Mouse (Mus musculus) neural tube, embryonic 15.5 days (tissue): Measurements from ENCODE around the gene Ugcg. TPM values are rescaled to one million over a fixed set of nuclear protein-coding genes. Genes with fewer than 3 reads are reported as not detected.

Experiments
- ATAC-seq: fragments of 200-750 bp; cut with Nextera tagmentation; 2 replicates; pipeline ENCODE4 v1.8.0; 2017; ENCODE audit warnings: mild to moderate bottlenecking, moderate TSS enrichment, moderate library complexity; ENCODE audit not compliant: low FRiP score
- H3K27ac ChIP-seq: fragments of 300-500 bp; sonication (generic); replicated peaks from 2 replicates; pipeline ENCODE4 v1.5.1; 2015; ENCODE audit warnings: mild to moderate bottlenecking, inconsistent platforms
- H3K27me3 ChIP-seq: fragments of 300-500 bp; sonication (generic); replicated peaks from 2 replicates; pipeline ENCODE4 v1.6.1; 2015; ENCODE audit warnings: inconsistent platforms
- H3K36me3 ChIP-seq: fragments of 300-500 bp; sonication (generic); 2 replicates; pipeline ENCODE4 v1.6.1; 2015; ENCODE audit warnings: inconsistent platforms
- H3K4me1 ChIP-seq: fragments of 300-500 bp; sonication (generic); 2 replicates; pipeline ENCODE4 v1.6.1; 2015; ENCODE audit warnings: inconsistent platforms
- H3K4me2 ChIP-seq: fragments of 300-500 bp; sonication (generic); 2 replicates; pipeline ENCODE4 v1.6.1; 2015; ENCODE audit warnings: inconsistent platforms, mild to moderate bottlenecking, moderate library complexity
- H3K4me3 ChIP-seq: fragments of 300-500 bp; sonication (generic); replicated peaks from 2 replicates; pipeline ENCODE4 v1.5.1; 2015; ENCODE audit warnings: mild to moderate bottlenecking, inconsistent platforms
- H3K9ac ChIP-seq: fragments of 300-500 bp; sonication (generic); replicated peaks from 2 replicates; pipeline ENCODE4 v1.6.1; 2015; ENCODE audit warnings: mild to moderate bottlenecking, inconsistent platforms
- H3K9me3 ChIP-seq: fragments of 300-500 bp; sonication (generic); replicated peaks from 2 replicates; pipeline ENCODE4 v1.6.1; 2016; ENCODE audit warnings: inconsistent platforms
- WGBS: fragments of 180-500 bp; shearing (Covaris S2); methylation state at CpG from one replicate; pipeline ENCODE4 v1.1.7; 2015; ENCODE audit warnings: mixed read lengths; 5-methylcytosine and 5-hydroxymethylcytosine counted together
- polyA plus RNA-seq: library from polyadenylated mRNA; unstranded; fragments of >200 nt; fragmentation: Nextera tagmentation; extraction: Ambion mirVana; gene quantifications from 2 replicates; pipeline ENCODE4 v1.2.1, GENCODE M21; 2015

Gene Ugcg
- polyA plus RNA-seq, 1 experiment from 2014 or later, result 16.7 TPM

DNA sequence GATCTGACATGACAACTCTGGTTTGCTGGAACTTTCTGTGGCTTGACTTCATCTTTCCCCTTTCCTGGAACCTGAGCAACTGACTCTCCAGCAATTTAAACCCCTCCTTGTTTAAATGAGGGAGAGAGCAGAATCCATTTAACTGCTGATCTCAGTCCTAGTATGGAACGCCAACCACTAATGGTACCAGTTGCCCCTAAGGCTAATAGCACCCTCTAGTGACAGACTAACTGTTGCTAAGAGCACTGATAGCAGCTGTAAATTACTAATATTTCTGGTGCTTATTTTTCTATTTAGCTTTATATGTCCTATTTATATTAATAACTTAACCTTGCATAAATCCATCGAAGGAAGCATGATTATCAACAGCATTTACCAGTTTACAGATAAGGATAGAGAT lies 74.4 kb downstream of the Ugcg start:
- Histone ChIP-seq H3K27ac (no peak overlapping the region), H3K9ac (no peak overlapping the region), H3K36me3 (no peaks in the 10 kb centered on the region), H3K4me3 (no peak overlapping the region), H3K4me2 (no peak overlapping the region), H3K4me1 (no peaks in the 10 kb centered on the region), H3K27me3 (no peaks in the 10 kb centered on the region), H3K9me3 (no peaks in the 10 kb centered on the region)
- WGBS, result 92% methylated on average over 2 of the region's 2 CpGs
- no peak for ATAC-seq

DNA sequence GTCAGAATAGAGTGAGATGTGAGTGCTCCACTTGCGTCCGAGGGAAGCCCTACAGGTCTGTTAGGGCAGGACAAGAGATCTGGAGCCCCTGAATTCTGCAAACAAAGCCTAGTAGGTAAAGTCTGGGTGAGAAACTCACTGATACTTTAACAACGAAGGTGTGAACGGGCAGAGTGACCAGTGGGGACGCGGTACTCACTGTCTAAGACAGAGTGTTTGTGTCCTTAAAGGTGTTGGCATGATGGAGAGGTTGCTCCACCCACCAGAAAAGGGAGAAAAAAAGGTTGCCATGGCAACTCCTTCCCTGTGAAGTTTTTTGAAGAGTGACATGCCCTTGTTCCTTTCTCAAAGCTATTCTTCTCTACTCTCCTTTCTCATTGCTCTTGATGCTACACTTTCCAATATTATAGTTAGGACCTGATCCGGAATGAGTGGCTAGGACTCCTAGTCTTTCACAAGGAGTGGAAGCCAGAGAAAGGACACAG lies 75.6 kb downstream of the Ugcg start:
- Histone ChIP-seq H3K27me3 (no peaks in the 10 kb centered on the region), H3K4me2 (no peak overlapping the region), H3K36me3 (no peaks in the 10 kb centered on the region), H3K9me3 (no peaks in the 10 kb centered on the region), H3K9ac (no peak overlapping the region), H3K4me3 (no peak overlapping the region), H3K27ac (no peak overlapping the region), H3K4me1 (no peaks in the 10 kb centered on the region)
- no peak for ATAC-seq
- 86% methylated on average over 7 of the region's 7 CpGs for WGBS

GRCm38 (mm10) chr4:59265182-59265581 lies 76.1 kb downstream of the Ugcg start:
- Histone ChIP-seq H3K4me2 (no peak overlapping the region), H3K36me3 (no peaks in the 10 kb centered on the region), H3K4me3 (no peak overlapping the region), H3K9me3 (no peaks in the 10 kb centered on the region), H3K27me3 (no peaks in the 10 kb centered on the region), H3K27ac (no peak overlapping the region), H3K4me1 (no peaks in the 10 kb centered on the region), H3K9ac (no peak overlapping the region)
- no peak for ATAC-seq
- WGBS, result 91% methylated on average over 5 of the region's 5 CpGs

DNA sequence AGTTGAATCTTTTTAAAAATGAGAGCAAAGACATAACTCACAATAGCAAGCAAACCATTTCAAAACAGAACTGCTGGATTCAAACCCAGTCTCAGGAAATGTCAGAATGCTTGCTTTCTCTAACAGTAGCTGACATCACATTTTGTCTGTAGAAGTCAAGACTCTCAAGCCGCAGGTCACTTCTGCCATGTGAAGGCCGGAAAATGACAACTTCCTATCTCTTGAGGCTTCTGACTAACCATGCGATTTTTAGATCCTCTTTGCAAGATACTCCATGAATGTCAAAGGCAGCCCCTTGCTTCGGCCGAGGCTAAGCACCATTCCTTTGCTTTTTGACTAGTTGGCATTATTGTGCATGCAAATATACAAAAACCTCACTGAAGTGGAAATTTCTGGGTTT lies 76.6 kb downstream of the Ugcg start:
- Histone ChIP-seq H3K27ac (no peak overlapping the region), H3K4me1 (no peaks in the 10 kb centered on the region), H3K4me2 (no peak overlapping the region), H3K4me3 (no peak overlapping the region), H3K9ac (no peak overlapping the region), H3K9me3 (no peaks in the 10 kb centered on the region), H3K27me3 (no peaks in the 10 kb centered on the region), H3K36me3 (no peaks in the 10 kb centered on the region)
- WGBS, result 93% methylated on average over 5 of the region's 5 CpGs
- ATAC-seq, result no peak

Other genes with a start within 250 kb of the Ugcg start
- gene Zkscan16, start 245.6 kb upstream of the Ugcg start, polyA plus RNA-seq, result 1.8 and 2.1 TPM in 2 replicates
- gene Ptgr1, start 202.1 kb upstream of the Ugcg start, polyA plus RNA-seq, result 4.3 and 14.8 TPM in 2 replicates
- gene Dnajc25, start 194.2 kb upstream of the Ugcg start, polyA plus RNA-seq, result 8.2 and 9.4 TPM in 2 replicates
- 7.0 and 8.2 TPM in 2 replicates for gene Gm20503, start 186.0 kb upstream of the Ugcg start, polyA plus RNA-seq
- 180 and 198 TPM in 2 replicates for gene Gng10, start 154.2 kb upstream of the Ugcg start, polyA plus RNA-seq
- 0.05 and 0.10 TPM in 2 replicates for gene AI481877, start 50.3 kb upstream of the Ugcg start, polyA plus RNA-seq
- gene Susd1, start 249.4 kb downstream of the Ugcg start, polyA plus RNA-seq, result 2.8 and 5.5 TPM in 2 replicates